Mouse (Mus musculus) heart, embryonic 16.5 days (tissue): ENCODE results near the gene Ctcfl. TPM values are rescaled to one million over a fixed set of nuclear protein-coding genes. Genes with fewer than 3 reads are reported as not detected.
"Not testable (repeated sequence)": the region's sequence is repeated elsewhere in the genome, so short reads cannot be mapped to it uniquely, and the experiment has no call there.

Source experiments
- ATAC-seq: fragments of 200-750 bp; cut with Nextera tagmentation; replicated peaks from 2 replicates; pipeline ENCODE4 v1.8.0; 2017; ENCODE audit warnings: moderate number of reproducible peaks; ENCODE audit not compliant: insufficient read depth, low FRiP score; ENCODE audit errors: extremely low read depth
- H3K27ac ChIP-seq: fragments of 300-500 bp; sonication (generic); 2 replicates; pipeline ENCODE4 v1.5.1; 2014; ENCODE audit warnings: mild to moderate bottlenecking, low read length, control low read depth, moderate library complexity
- H3K27me3 ChIP-seq: fragments of 300-500 bp; sonication (generic); 2 replicates; pipeline ENCODE4 v1.6.1; 2014; ENCODE audit warnings: low read length, mixed read lengths; ENCODE audit not compliant: control insufficient read depth, insufficient read depth
- H3K36me3 ChIP-seq: fragments of 300-500 bp; sonication (generic); 2 replicates; pipeline ENCODE4 v1.6.1; 2014; ENCODE audit not compliant: control insufficient read depth, insufficient read depth
- H3K4me1 ChIP-seq: fragments of 300-500 bp; sonication (generic); 2 replicates; pipeline ENCODE4 v1.6.1; 2014; ENCODE audit warnings: low read length, mixed read lengths; ENCODE audit not compliant: control insufficient read depth, insufficient read depth
- H3K4me2 ChIP-seq: fragments of 300-500 bp; sonication (generic); 2 replicates; pipeline ENCODE4 v1.6.1; 2014; ENCODE audit warnings: low read depth, mild to moderate bottlenecking, control low read depth, low read length
- H3K4me3 ChIP-seq: fragments of 300-500 bp; sonication (generic); 2 replicates; pipeline ENCODE4 v1.5.1; 2014; ENCODE audit warnings: mild to moderate bottlenecking, control low read depth, low read length
- H3K9ac ChIP-seq: fragments of 300-500 bp; sonication (generic); 2 replicates; pipeline ENCODE4 v1.6.1; 2014; ENCODE audit warnings: low read length, control low read depth
- H3K9me3 ChIP-seq: fragments of 300-500 bp; sonication (generic); replicated peaks from 2 replicates; pipeline ENCODE4 v1.6.1; 2016; ENCODE audit warnings: low read length; ENCODE audit not compliant: control insufficient read depth
- WGBS: fragments of 180-500 bp; shearing (Covaris S2); extraction: QIAGEN DNeasy Blood & Tissue Kit; methylation state at CpG from one replicate; pipeline ENCODE4 v1.1.7; 2014; 5-methylcytosine and 5-hydroxymethylcytosine counted together
- polyA plus RNA-seq: library from polyadenylated mRNA; unstranded; fragments of >200 nt; fragmentation: Nextera tagmentation; extraction: Ambion mirVana; gene quantifications from 2 replicates; pipeline ENCODE4 v1.2.1, GENCODE M21; 2015

Ctcfl gene
- polyA plus RNA-seq, 1 experiment from 2014 or later = 0.83 TPM

- no peak overlapping the region for H3K27ac ChIP-seq
- H3K9ac ChIP-seq = peak overlapping the region; percentile 53; the same call in 1 of the 2 replicates
- 0 out of 2 replicates have a peak, but pooled peaks cover 3% of the 10 kb centered on the region for H3K9me3 ChIP-seq
- peak overlapping the region; percentile 37 for H3K4me2 ChIP-seq
- H3K4me3 ChIP-seq = peak overlapping the region; percentile 8; the same call in 1 of the 2 replicates
- WGBS = 15% methylated on average over 14 of the region's 14 CpGs
- no peaks in the 10 kb centered on the region for H3K36me3 ChIP-seq
- peaks cover 5% of the 10 kb centered on the region; the same call in 1 of the 2 replicates for H3K27me3 ChIP-seq
- peak; percentile 50 for ATAC-seq
- H3K4me1 ChIP-seq = peaks cover 5% of the 10 kb centered on the region
Observed at GRCm38 (mm10) chr2:173106889-173107785, 12.2 kb downstream of the Ctcfl start.

GRCm38 (mm10) chr2:173106409-173106808, 12.9 kb downstream of the Ctcfl start:
- Histone ChIP-seq H3K9ac (no peak overlapping the region), H3K36me3 (no peaks in the 10 kb centered on the region), H3K27ac (no peak overlapping the region), H3K4me2 (no peak overlapping the region), H3K4me3 (no peak overlapping the region), H3K9me3 (0 out of 2 replicates have a peak, but pooled peaks cover under 1% of the 10 kb centered on the region), H3K27me3 (peaks cover 5% of the 10 kb centered on the region; the same call in 1 of the 2 replicates), H3K4me1 (peaks cover 5% of the 10 kb centered on the region)
- WGBS = 83% methylated on average over 9 of the region's 9 CpGs
- no peak for ATAC-seq

- H3K27me3 ChIP-seq, H3K36me3 ChIP-seq, H3K9ac ChIP-seq, H3K4me3 ChIP-seq, H3K4me1 ChIP-seq, ATAC-seq, H3K4me2 ChIP-seq, H3K27ac ChIP-seq, H3K9me3 ChIP-seq: not testable (repeated sequence)
- 87% methylated on average over 10 of the region's 10 CpGs for WGBS
Observed at GRCm38 (mm10) chr2:173097337-173097736, 22.0 kb downstream of the Ctcfl start.

- H3K9me3 ChIP-seq = no peaks in the 10 kb centered on the region
- no peak overlapping the region for H3K9ac ChIP-seq
- no peaks in the 10 kb centered on the region for H3K36me3 ChIP-seq
- H3K27ac ChIP-seq = no peak overlapping the region; the same call in 1 of the 2 replicates
- H3K4me2 ChIP-seq = 0 out of 2 replicates have a peak overlapping the region, but pooled peaks have one; percentile 29
- 10% methylated on average over 6 of the region's 6 CpGs for WGBS
- no peak overlapping the region for H3K4me3 ChIP-seq
- ATAC-seq = 0 out of 2 replicates have a peak, but pooled peaks have one; percentile 23
- no peaks in the 10 kb centered on the region for H3K27me3 ChIP-seq
- peaks cover 15% of the 10 kb centered on the region for H3K4me1 ChIP-seq
Observed at GRCm38 (mm10) chr2:173089437-173089836, 29.9 kb downstream of the Ctcfl start.

- Histone ChIP-seq H3K9me3 (no peaks in the 10 kb centered on the region), H3K4me2 (peak overlapping the region; percentile 56), H3K36me3 (no peaks in the 10 kb centered on the region), H3K4me3 (peak overlapping the region; percentile 37), H3K27me3 (no peaks in the 10 kb centered on the region), H3K9ac (peak overlapping the region; percentile 72), H3K27ac (peak overlapping the region; percentile 99), H3K4me1 (peaks cover 27% of the 10 kb centered on the region)
- WGBS = 28% methylated on average over 13 of the region's 13 CpGs
- peak; percentile 87 for ATAC-seq
Observed at GRCm38 (mm10) chr2:173087405-173087804, 31.9 kb downstream of the Ctcfl start.

GRCm38 (mm10) chr2:173085763-173086162, 33.6 kb downstream of the Ctcfl start:
- ATAC-seq = no peak
- no peak overlapping the region for H3K4me3 ChIP-seq
- H3K27me3 ChIP-seq = no peaks in the 10 kb centered on the region
- H3K4me2 ChIP-seq = no peak overlapping the region
- H3K9me3 ChIP-seq = no peaks in the 10 kb centered on the region
- 77% methylated on average over 9 of the region's 9 CpGs for WGBS
- no peak overlapping the region for H3K9ac ChIP-seq
- H3K27ac ChIP-seq = peak overlapping the region; percentile 99
- H3K4me1 ChIP-seq = peaks cover 30% of the 10 kb centered on the region
- no peaks in the 10 kb centered on the region for H3K36me3 ChIP-seq

- Histone ChIP-seq H3K9ac (no peak overlapping the region), H3K4me1 (peaks cover 38% of the 10 kb centered on the region), H3K9me3 (no peaks in the 10 kb centered on the region), H3K27me3 (no peaks in the 10 kb centered on the region), H3K4me2 (no peak overlapping the region), H3K27ac (no peak overlapping the region), H3K36me3 (no peaks in the 10 kb centered on the region), H3K4me3 (no peak overlapping the region)
- no peak for ATAC-seq
- WGBS = 94% methylated on average over 11 of the region's 11 CpGs
Observed at GRCm38 (mm10) chr2:173084871-173085270, 34.5 kb downstream of the Ctcfl start.

- no peaks in the 10 kb centered on the region for H3K36me3 ChIP-seq
- peak overlapping the region; percentile 42 for H3K4me2 ChIP-seq
- WGBS = 17% methylated on average over 13 of the region's 13 CpGs
- H3K4me1 ChIP-seq = peaks cover 43% of the 10 kb centered on the region
- peak overlapping the region; percentile 81 for H3K27ac ChIP-seq
- no peaks in the 10 kb centered on the region for H3K9me3 ChIP-seq
- peak; percentile 28; the same call in 1 of the 2 replicates for ATAC-seq
- no peak overlapping the region for H3K4me3 ChIP-seq
- H3K27me3 ChIP-seq = no peaks in the 10 kb centered on the region
- H3K9ac ChIP-seq = peak overlapping the region; percentile 62
Observed at GRCm38 (mm10) chr2:173083712-173084475, 35.4 kb downstream of the Ctcfl start.
